Mouse (Mus musculus): ENCODE results near the gene Prkce.

The Prkce gene

GRCm38 (mm10) chr17:86261067-86261466 lies 93.5 kb downstream of the Prkce start:
- DNase-seq (ENCODE audit: low spot score) = peak; percentile 47

DNA sequence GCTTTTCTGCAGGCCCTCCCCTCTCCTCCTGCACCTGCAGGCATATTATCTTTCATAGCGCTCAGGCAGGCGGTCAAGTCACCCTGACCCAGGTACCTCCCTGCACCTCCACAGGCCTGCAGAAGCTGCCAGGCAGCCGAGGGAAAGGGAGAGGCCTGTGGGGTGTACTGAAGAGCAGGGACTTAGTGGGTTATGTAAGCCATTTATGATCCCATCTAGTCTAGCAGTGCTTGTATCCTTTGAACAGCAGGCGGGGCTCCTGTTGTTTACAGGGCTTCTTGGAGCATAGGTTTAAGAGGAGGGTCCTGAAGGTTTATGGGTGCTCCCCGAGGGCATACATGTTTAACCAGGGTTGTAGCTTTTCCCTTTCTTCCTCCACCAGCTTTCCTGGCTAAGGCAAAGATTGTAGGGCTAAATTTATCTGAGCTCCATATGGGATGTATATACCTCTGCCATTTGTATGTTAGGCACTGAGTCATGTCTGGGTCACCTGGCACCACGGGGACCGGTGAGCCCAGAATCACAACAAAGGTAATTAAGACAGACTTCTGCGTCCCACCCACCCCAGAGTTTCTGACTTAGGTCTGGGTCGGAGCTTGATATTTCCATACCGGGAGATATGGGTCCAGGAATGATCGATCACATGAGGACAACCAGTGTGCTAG lies 96.5 kb downstream of the Prkce start:
- DNase-seq (ENCODE audit: low spot score) = no peak

GRCm38 (mm10) chr17:86266051-86266450 lies 98.5 kb downstream of the Prkce start:
- DNase-seq (ENCODE audit: low spot score) = peak; percentile 36

DNA sequence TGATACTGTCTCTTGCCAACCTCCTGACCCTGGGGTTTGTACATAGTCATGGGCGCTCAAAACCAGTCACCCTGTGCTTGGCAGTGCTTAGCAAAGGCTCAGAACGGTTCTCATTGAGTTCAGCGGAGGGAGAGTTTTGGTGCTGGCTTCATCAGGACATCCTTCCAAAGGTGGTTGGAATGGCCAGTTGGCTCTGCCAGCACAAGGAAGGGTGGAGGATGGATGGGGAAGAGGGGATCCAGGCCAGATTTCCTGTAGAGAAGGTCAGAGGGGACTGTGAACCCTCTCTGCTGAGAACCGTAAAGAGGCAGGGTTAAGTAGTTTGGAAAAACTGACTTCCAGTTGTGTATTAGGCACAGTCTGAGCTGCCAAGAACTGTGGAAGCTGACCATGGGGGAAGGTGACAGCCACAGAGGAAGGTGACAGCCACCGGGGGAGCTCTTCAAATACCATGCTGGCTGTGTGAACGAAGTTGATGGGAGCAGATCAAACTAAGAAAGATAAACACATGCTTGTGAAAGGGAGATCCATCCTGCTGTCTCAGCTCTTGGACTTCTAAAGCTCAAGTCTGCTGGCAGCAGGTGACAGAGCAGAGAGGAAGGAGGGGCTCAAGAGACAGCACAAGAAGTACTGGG lies 99.7 kb downstream of the Prkce start:
- DNase-seq (ENCODE audit: low spot score) = no peak

DNA sequence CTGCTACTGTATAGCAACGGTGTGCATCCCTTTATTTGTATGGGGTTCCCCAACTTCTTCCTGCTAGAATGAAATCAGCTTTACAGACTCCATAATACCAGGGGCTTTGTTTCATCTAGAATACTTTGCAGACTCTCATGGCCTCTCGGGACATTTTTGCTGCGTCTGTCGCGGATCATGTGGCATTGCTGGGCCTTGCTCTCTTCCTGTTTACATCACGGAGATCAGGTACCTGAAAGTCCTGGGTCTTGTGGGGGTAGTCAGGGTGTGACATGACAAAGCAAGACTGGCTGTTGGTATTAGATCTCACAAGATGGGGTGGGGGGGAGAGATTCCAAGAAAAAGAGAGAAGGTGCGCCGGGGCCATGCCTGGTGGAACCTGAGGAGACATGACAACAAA lies 102.1 kb downstream of the Prkce start:
- DNase-seq (ENCODE audit: low spot score) = no peak

- no peak for DNase-seq (ENCODE audit: low spot score)
Measured at GRCm38 (mm10) chr17:86270523-86270922, 102.9 kb downstream of the Prkce start.

DNA sequence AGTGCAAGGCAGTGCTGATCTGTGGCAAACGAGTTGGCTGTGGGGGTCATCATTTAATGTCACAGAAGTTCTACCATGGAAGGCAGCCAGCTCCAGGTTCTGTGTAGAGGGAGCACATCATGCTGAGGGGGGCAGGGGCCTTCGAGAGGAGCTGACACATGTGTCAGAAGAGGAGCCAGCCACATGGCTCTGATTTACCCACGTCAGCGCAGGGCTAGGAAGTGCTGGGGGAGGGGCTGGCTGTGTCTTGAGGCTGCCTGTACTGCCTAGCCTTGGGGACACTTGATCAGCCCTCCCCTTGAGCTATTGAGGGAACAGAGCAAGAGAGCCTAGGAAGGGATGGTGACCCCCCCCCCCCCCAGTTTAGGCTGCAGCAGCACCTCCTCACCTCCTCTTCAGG lies 103.7 kb downstream of the Prkce start:
- peak; percentile 48 for DNase-seq (ENCODE audit: low spot score)

GRCm38 (mm10) chr17:86272961-86273360 lies 105.4 kb downstream of the Prkce start:
- DNase-seq (ENCODE audit: low spot score) = no peak

DNA sequence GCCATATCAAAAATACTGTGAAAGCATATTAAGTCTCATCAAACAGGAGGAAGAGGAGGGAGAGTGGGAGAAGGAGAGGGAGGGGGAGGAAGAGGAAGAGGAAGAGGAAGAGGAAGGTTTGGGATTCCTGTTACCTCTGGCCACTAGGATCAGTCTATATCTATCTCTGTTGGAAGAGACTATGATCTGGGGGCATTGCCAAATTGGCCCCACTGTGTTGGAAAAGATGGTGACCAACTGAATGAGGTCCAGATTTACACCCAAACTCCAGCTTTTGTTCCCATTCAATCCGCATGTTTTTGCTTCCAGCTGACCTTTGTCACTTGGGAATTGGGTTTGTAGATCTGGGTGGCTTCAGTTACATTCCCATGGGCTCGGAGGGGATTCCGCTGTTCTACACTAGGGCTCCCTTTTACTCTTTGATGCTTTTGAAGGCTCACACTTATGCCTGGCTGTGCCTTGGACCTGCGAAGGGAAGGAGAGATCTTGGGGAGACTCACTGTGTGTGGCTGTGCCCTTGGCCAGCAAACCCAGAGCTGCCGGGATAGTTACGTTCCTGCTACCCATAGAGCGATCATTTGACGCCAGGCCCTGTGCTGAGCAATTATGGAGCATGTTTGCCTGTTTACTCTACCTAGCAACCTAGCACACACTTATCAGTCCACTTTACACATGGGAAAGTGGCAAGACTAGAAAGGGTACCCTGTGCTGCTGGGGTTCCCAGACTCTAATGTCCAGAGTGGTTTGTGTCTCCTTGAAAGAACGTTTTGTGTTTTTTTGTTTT lies 106.2 kb downstream of the Prkce start:
- no peak for DNase-seq (ENCODE audit: low spot score)

DNA sequence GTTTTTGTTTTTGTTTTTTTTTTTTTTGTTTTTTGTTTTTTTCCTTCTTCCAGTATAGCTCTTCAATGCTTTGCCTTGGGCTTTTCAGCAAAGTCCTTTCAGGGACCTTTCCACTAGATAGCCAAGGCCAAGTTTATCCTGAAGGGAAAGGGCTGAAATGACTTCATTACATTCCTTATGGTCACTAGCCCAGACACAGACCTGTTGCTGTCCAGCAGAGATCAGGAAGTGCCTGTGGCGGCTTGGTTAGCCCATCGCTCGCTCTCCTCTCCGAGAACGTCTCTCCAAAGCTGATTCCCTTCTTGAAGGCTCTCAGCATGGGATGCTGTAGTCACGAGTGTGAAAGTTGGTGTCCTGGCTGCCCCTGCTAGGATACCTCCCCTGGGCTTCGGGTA lies 106.8 kb downstream of the Prkce start:
- DNase-seq (ENCODE audit: low spot score) = no peak

GRCm38 (mm10) chr17:86276381-86276780 lies 108.8 kb downstream of the Prkce start:
- no peak for DNase-seq (ENCODE audit: low spot score)

DNA sequence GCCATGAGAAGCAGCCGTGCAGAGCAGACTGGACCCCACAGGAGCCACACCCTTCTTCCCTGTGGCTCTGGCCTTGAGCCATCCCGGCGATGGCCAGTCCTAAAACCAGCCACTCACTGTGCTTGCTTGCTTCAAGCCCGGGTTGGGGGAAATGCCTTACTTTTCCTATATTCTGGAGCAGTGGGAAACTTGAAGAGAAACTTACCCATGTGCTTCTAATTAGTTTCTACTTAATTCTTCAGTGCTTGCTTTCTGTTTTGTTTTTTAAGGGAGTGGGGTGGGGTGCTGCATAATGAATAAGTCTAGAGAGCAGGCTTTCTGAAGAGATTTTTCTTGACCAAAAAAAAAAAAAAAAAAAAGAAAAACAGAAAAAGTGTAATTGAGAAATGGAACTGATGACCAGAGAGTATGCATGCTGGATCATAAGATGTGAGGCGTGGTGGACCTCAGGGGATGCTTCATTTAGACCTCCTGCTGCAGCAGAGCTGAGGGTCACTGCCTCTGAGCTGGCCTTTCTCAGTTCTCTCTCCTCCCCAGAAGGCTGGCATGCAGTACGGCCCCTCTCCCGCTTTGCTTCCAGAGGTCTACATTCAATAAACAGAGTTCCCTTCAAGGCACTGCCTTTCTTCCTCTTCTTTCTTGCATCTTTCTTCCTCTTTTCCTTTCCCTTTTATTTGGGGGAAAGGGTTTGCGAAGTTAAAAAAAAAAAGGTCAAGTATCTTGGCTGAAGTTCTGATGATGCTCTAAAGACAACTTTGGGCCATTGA lies 109.6 kb downstream of the Prkce start:
- DNase-seq (ENCODE audit: low spot score) = no peak

- DNase-seq (ENCODE audit: low spot score) = no peak
Measured at GRCm38 (mm10) chr17:86277999-86278526, 110.5 kb downstream of the Prkce start.

- DNase-seq (ENCODE audit: low spot score) = no peak
Measured at GRCm38 (mm10) chr17:86279751-86280150, 112.2 kb downstream of the Prkce start.

- DNase-seq (ENCODE audit: low spot score) = no peak
Measured at GRCm38 (mm10) chr17:86283741-86284140, 116.2 kb downstream of the Prkce start.

- no peak for DNase-seq (ENCODE audit: low spot score)
Measured at GRCm38 (mm10) chr17:86285058-86285457, 117.5 kb downstream of the Prkce start.

GRCm38 (mm10) chr17:86286747-86287271 lies 119.2 kb downstream of the Prkce start:
- DNase-seq (ENCODE audit: low spot score) = no peak

- DNase-seq (ENCODE audit: low spot score) = peak; percentile 57
Measured at GRCm38 (mm10) chr17:86292711-86293110, 125.1 kb downstream of the Prkce start.

DNA sequence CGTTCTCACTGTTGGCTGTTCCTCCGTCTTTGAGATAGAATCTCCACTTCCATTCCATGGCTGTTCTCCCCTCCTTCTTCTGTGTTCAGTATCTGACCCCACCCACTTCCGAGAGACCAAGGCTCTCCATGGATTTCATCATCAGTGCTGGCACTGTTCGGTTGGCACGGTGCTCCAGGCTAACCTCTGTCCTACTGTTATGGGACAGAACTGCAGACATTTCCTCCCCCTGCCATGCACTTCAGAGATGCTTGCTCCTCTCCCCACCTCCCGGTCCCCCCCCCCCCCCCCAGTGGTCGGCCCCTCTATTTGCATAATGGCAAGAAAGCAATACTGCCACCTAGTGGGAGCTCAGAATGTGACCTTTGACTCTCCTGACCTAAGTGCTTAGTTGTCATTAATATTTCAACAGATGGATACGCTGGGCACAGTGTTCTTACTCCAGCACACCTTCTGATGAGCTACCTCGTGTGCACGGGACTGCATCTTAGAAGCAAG lies 125.7 kb downstream of the Prkce start:
- peak; percentile 88 for DNase-seq (ENCODE audit: low spot score)

DNA sequence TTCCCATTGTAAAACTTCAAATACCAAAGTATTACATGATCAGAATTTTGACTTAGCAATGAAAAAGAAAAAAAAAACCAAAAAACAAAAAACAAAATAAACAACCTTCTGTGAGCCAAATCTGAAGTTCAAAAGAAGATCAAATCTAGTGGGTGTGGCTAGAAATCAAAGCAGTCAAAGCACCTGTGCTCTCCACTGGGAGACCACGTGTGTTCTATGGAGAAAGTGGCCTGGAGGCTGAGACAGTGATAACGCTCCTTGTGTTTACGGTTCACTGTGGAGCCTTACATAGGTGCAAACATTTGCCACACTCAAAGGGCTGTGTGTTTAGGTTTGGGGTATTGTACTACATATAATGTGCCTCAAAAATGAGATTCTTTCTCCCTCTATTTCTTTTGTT lies 132.0 kb downstream of the Prkce start:
- DNase-seq (ENCODE audit: low spot score) = no peak

GRCm38 (mm10) chr17:86300774-86301595 lies 133.4 kb downstream of the Prkce start:
- peak; percentile 59 for DNase-seq (ENCODE audit: low spot score)

Data from MN1 (cell line).